Mouse (Mus musculus) CD4-positive, CD25-positive, alpha-beta regulatory T cell, adult 2 months (primary cell): ENCODE results near the gene Serpina3k.
"Not testable (repeated sequence)": the region's sequence is repeated elsewhere in the genome, so short reads cannot be mapped to it uniquely, and the experiment has no call there.

ENCODE experiments used
- DNase-seq: peaks from one replicate; pipeline ENCODE4 v3.0.0-alpha.2; 2012; ENCODE audit warnings: low read depth, low spot score

Gene Serpina3k

DNA sequence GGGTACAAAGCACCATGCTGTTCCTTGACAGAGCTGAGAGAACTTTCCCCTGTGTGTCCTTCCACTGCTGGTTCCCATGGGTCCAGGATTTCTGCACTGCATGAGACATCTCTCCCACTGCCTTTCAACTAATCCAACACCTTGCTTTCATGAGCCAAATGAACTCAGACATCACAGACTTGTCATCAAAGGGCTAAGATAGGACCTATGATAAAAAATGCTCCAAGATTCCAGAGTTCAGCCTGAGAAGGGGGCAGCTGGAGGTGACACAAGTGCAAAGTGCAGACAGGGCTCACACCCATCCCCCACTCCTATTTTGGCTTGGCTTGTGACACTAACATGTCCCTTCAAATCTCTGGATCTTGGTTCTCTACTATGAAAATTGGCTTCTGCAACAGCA lies 50.2 kb downstream of the Serpina3k start:
- no peak for DNase-seq

GRCm38 (mm10) chr12:104391057-104391456 lies 52.8 kb downstream of the Serpina3k start:
- DNase-seq, result not testable (repeated sequence)
